Mouse (Mus musculus) cerebellum, adult 2 months (tissue): ENCODE results near the gene Spata16.

ENCODE experiments used
- CTCF ChIP-seq: fragments of 200-500 bp; IDR thresholded peaks from 2 replicates; pipeline ENCODE4 v1.5.1; 2011; ENCODE audit warnings: low read depth, mild to moderate bottlenecking, control low read depth, low read length, moderate library complexity, borderline replicate concordance; ENCODE audit not compliant: insufficient read depth
- POLR2A ChIP-seq: fragments of 200-500 bp; IDR thresholded peaks from 2 replicates; pipeline ENCODE4 v1.6.1; 2011; ENCODE audit warnings: low read length, control low read depth, borderline replicate concordance; ENCODE audit not compliant: insufficient read depth

DNA sequence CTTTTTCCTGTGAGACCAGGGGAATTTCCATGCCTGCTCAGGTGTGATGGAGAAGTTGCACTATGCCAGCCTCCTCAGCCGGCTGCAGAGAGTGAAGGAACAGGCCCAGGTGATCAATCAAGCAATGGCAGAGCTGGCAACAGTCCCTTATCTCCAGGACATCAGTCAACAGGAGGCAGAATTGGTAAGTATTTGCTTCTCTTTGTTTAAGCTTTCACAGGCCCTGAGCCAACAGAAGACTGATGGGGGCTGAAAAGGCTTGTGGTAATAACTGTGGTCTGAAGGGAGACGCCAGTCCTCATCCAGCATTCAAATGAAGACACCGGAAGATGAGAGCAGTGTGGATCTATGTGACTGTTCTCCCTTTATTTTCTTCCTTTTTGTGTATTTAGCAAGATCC, 286.8 kb downstream of the Spata16 start:
- no peak for TF ChIP-seq POLR2A
- no peak for TF ChIP-seq CTCF
